Mouse (Mus musculus) adrenal gland, adult 18-20 months (tissue): Measurements from ENCODE around the gene Fgf14. TPM values are rescaled to one million over a fixed set of nuclear protein-coding genes. Genes with fewer than 3 reads are reported as not detected.
A peak's percentile ranks its signal among the peaks of the same experiment; 100 is the strongest.
"Not testable (repeated sequence)": the region's sequence is repeated elsewhere in the genome, so short reads cannot be mapped to it uniquely, and the experiment has no call there.

Source experiments
- DNase-seq, 2 experiments: peaks; one replicate each; pipeline ENCODE4 v3.0.0; 2021 to 2022; ENCODE audit warnings: low spot score in 2 of 2
- total RNA-seq, 2 experiments: library from RNA; stranded (reverse); gene quantifications; 1 replicate in 1 of 2; 2 replicates in 1 of 2; pipeline ENCODE4 v1.2.3; 2021

The Fgf14 gene
- total RNA-seq, 2 experiments from 2014 or later = 1.3 to 1.8 TPM

DNA sequence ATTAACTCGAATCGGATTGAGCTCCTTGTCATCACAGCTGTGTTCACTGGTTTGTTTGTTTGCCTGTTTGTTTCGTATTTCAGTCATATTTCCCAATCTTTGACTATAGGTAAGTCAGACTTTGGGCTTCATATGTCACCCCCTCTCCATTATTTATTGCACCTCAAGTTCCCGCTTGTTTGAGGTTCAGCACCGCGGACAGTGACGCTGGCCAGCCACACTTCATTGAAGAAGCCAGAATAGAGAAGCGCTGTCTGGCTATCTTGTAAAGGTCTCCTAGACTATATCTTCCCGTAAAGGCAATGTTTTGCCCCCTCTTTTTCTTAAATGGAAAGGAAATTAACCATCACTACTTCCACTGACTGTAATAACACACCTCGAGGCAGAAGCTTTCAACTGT lies 481.6 kb downstream of the Fgf14 start:
- DNase-seq = no peak

DNA sequence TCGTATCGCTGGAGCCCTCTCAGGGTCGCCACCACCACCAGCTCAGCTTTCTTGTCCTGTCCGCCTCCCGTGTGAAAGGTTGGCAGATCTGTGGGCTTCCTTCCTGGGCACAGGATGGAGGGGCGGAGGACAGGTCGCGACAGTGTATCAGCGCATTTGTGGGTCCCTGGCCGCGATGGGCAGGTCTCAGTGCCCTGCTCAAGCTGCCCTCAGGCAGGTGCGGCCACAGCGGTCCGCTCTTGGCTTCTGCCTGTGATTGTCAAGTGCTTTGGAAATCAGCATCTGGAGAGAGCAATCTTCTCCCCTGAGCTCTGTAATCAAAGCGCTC lies 484.1 kb downstream of the Fgf14 start:
- no peak for DNase-seq

DNA sequence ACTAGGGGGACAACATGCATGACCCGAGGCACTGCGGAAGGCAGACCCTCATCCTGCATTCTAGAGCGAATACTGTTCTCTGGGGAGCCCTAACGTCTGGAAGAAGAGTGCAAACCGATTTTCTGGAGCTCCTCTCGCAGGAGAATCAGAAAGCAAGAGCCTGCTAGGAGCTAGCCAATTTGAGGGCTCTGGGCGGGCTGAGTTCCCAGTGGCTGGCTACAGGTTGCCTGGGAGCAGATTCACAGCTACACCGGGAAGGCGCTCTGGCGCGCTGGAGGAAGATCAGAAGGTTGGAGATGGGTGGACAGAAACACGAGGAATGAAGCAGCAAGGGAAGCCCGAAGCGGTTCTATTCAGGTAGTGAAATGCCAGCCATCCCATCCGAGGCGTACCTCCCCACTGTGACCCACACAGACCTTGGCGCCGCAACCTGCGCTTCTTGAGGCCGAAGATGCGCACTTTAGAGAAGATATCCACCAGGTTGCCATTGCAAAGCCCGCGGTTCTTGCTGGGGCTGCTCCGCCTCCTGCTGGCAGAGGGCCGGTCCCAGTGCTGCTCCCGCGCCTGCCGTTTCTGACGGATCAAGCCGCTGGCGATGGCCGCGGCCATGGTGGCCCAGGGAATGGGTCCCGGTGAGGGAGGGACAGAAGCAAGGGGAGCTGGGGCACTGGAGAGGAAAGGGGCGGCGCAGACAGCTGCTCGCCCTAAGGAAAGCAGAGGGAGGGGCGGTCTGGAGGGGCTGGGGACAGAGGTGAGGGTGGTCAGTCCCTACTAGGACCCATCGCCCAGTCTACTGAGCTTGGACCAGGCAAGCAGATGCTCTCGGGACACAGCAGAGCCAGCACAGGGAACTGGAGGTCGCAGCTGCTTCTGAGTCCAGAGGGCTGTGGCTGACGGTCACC lies 484.8 kb downstream of the Fgf14 start:
- peak in 1 of 2 experiments; percentile 20 for DNase-seq

DNA sequence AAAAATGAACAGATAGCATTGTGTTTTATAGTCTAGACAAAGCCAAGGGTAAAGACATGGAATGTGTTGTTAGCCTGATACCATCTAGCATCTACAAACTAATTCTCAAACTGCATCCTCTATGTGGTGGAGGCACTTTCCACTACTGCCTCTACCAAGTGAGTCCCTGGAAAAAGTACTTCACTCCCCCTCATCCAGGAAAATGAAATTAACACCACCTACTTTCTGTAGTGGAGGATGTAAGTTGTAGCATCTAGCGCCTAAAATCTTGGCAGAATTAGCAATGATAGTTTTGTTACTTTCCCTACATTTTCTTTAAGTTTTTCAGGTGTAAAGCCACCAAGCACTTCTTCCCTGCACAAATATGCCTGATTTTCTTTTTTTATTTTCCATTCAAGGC lies 496.7 kb downstream of the Fgf14 start:
- no peak for DNase-seq

DNA sequence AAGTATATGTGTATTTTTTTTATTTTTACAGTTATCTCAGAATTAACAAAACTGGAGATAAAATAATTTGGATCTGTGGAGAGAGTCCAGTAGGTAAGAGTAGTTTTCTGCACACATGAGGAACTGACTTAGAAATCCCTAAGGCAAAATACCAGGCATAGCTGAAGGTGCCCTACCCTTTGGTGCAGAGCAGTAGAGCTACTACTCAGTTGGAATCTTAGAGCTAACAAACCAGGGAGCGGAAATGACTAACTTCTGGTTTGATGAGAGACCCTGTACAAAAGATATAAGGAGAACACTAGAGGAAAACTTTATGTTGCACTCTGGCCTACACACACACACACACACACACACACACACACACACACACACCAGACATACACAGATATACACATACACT lies 502.8 kb downstream of the Fgf14 start:
- DNase-seq = no peak

DNA sequence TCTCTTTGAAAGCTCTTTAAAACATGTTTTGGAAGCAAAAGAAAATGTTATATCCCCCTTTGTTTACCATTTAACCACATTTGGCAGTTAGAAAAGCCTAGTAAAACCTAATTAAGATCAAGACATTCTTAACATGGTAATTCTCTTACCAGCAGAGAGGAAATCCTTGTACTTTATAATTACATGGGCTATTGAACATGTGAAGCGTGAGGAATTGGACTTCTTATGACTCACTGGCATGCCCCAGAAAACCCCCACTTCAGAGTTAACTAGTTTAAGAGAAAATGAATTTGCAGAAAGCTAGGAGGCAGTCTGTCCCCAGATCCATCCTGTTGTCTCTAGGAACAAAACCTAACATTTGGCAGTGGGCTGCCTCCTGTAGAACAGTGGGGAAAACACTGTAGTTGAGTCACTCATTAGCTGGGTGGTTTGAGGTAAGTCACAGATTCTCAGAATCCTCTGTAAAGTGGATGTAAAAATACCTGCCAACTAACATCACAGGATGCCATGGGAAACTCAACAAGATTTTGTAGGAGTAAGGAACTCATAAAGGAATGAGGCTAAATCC lies 513.2 kb downstream of the Fgf14 start:
- no peak for DNase-seq

DNA sequence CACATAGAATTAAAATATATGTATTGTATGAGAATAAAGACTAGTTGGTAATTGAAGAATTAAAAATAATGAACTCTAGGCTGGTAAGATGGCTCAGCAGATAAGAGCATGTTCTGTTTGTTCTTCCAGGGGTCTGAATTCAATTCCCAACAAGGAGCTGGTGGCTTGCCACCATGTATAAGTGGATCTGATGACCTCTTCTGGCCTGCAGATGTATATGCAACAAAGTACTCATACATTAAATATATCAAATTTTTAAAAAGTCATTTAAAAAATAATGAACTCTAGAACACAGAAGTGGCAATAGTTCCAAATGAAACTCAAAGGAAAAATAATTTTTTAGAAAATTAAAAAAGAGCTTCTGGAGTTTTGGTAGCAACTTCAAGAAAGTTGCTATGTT lies 529.5 kb downstream of the Fgf14 start:
- no peak for DNase-seq

DNA sequence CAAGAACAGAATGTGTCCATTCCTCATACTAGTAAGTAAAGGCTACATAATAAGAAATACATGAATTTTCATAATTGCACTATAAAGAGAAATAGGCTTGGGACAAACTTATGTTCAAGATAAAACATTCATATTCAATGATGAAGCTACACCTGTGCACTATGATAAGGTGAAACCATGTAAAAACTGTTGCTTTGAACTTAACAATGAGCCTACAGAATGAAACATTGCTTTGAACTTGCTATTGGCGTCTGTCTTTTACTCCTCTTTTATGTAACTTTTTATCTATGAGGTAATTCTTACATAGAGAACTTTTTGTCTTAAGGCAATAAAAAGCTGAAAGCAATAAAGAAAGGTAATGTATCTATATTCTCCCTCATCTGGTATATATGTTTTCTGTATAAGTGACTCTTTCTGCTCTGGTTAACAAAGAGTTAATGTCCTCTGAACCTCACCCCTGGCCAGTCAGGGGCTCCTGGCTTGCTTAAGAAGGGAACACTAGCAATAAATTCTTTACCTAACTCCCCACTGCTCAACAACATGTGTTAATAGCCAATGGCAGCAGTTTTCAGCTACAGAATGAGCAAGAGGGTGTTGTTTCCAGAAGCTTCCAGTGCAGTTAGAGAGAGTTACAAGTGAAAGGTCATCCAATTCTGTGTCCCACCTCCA lies 569.6 kb downstream of the Fgf14 start:
- DNase-seq = no peak

DNA sequence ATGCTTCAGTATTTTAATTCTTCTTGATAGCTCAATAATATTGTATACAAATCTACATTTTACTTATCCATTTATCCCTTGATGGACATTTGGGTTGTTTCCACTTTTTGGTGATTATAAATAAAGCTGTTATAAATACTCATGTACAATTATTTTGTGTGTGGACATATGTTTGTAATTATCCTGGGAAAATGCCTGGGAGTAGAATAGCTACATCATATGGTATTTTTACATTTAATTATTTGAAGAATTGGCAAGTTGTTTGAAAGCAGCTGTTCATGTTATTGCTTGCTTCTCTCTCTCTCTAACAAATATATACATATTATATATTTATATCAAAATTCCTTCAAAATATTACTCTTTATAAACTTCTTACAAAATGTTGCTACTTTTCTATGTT lies 593.8 kb downstream of the Fgf14 start:
- no peak for DNase-seq

DNA sequence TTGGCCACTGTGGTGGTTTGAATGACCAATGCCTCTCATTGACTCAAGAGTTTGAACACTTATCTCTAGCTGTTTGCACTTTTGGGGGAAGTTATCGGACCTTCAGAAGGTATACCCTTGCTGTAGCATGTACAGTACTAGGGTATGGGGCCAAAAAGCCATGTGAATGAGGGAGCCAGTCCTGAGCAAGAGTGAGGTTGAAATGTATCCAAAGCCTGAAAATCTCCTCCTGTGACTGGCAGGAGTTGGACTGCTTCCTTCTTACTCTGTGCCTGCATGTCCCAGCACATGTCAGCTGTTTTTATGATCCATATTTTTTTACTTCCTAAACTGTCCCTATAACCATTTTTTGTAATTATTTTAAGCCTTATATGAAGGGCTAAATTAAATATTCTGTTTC lies 632.9 kb downstream of the Fgf14 start:
- DNase-seq = no peak

DNA sequence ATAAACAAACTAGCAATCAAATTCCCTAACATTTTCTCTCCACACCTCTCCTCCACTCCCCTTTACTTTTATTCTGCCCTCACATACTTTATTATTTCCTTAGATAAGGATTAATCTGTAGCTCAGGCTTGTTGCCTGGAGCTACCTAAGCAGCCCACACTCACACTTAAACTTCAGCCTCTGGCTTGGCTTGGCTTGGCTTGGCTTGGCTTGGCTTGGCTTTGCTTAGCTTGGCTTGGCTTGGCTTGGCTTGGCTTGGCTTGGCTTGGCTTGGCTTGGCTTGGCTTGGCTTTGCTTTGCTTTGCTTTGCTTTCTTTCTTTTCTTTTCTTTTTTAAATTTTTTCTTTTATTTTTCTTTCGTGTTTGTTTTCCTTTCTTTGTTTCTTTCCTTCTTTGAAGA lies 636.3 kb downstream of the Fgf14 start:
- no peak for DNase-seq

DNA sequence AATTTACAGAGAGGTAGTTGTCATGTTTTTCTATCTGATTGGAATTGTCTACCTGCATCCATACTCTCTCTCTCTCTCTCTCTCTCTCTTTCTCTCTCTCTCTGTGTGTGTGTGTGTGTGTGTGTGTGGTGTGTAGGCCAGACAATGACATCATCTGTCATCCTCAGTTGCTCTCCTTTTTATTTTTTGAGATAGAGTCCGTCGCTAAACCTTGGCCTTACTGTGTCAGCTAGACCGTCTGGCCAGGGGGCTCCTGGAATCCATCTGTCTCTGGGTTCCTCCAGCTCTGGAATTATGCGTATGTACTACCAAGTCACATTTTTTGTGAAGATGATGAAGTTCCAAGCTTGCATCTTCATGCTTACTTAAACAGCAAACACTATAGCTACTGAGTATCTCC lies 639.5 kb downstream of the Fgf14 start:
- DNase-seq = no peak

DNA sequence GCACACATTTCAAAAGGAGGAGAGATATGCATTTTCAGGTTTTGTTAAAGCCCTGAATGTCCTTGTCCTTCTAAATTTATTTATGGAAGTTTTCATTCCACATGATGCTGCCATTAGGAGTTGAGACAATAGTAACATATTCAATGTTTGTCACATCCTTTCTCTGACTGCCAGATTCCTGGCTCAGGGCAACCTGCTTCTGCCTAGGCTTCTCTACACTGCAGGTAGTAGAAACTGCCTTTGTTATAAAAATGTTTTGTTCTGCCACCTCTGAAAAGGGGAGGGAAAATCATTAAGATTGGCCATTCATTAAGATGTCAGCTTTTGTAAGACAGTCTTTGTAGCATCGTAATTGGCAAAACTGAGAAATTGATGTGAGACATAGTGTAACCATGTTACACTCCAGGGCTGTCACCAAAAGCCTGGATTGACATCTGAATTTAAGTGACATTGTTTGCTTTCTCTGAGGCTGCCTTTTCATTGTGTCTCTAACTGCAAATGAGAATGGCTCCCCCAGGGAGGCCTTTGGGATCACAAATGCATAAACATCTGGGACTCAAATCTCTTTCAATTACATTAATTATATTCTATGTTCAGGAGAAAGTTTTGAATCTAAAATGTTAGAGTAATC lies 640.2 kb downstream of the Fgf14 start:
- no peak for DNase-seq

DNA sequence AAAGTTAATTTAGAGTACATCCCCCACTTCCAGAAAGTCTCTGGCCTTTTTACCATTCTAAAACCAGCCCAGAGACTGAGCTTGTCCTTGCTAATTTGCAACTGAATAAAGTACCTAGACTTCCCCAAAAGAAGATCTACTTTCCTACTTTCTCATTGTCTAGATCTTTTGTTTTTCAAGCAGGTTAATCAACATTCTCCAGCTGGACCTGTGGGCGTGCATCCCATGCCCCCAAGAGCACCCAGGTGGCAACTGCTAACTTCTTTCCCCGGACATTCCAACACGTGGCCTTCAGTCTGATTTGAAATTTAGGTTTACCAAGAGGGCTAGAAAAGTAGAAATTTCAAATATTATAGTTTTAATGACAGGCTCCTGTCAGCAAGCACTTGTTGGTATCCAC lies 643.6 kb downstream of the Fgf14 start:
- not testable (repeated sequence) for DNase-seq

DNA sequence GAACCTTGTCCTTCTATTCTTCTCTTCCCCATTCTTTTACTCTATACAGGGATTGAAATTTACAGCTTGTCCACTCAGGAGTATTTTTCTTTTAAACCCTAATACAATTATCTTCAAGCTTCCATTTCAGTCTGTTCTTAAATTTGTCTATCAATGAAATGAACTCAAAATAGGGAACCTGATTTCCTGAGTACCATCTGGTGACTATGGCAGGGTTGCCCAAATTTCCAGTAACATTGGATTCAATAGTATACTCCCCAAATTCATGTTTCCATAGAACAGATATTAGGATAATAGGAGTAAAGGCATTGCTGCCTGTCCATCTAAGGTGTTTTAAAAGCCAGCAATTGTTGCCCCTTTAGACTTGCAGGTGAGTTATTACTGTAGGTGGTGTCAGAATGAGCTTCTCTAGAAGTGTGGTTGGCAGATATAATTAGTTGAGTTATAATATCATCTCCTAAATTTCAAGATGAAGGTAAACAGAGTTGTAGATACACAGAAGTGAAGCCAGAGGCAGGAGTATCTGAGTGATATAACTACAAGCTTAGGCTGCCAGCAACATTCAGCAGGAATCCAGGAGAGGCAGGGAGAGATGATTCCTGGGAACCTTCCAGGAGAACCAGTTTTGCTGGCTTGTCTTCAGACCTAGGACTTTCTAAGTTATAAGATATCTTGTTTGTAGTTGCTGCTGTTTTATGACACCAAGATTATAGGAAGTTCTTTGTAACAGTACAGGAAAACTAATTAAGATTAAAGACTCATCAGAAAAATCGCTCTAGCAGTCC lies 648.8 kb downstream of the Fgf14 start:
- no peak for DNase-seq

DNA sequence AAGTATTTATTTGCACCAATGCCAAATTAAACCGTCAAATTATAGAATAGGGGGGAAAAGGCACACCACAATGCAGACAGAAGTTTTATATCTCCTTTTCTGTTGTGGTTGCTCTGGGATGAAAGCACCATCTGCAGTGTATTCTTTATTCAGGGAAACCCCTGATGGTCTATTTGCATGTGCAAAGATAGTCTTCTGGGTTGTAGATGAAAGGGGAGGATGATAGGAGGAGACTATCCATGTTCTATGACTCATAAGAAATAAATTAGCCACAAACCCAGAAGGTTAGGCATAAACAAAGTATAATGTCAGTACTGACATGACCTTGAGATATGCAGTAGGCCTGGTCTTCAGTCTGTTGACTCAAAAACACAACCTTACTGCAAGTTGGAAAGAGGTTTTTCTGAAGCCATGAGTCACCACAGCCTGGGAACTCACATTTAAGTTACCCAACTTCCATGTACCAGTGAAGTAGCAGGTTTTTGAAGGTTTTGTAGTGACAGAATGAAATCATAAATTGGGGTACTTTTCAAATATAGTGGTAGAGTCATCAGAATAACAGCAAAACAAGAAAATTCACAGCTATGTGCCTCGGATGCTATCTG lies 686.2 kb downstream of the Fgf14 start:
- no peak for DNase-seq

DNA sequence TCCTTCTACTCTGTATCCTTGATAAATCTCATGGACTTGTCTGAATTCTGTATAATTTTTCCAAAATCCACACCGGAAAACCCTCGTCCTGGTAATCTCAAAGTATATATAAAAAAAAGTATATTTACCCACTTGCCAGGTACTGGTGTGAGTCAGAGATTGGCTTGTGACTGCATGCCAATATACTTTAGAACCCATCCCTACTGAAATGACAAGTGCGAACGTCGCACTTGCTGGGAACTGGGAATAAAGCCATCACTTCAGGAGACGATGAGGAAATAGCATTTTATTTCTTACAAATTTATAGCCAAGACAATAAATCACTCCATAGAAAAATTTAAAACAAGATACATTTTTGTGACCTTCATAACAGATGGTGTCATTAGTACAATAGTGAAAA lies 708.9 kb downstream of the Fgf14 start:
- no peak for DNase-seq

DNA sequence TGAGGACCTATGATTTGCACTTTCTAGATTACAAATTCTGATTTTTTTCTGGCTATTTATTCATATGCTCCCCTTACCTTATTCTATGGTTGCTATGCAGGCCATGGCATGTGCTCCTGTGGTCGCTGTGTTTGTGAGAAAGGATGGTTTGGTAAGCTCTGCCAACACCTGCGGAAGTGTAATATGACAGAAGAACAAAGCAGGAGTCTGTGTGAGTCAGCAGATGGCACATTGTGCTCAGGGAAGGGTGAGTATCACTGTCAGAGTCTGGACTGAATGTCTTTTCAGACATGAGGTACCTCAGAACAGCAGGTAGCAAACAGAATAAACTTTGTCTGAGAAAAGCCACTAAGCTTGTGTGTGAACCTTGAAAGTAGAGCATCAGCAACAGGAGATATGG lies 710.4 kb downstream of the Fgf14 start:
- DNase-seq = no peak
